Mouse (Mus musculus) megakaryocyte-erythroid progenitor cell, adult 5-6 weeks (primary cell): Measurements from ENCODE around the gene Hist2h2aa1. TPM values are rescaled to one million over a fixed set of nuclear protein-coding genes. Genes with fewer than 3 reads are reported as not detected.
A peak's percentile ranks its signal among the peaks of the same experiment; 100 is the strongest.

Experiments
- ATAC-seq: replicated peaks from 2 replicates; pipeline ENCODE4 v1.8.0; 2016; ENCODE audit warnings: mild to moderate bottlenecking, inconsistent platforms; ENCODE audit not compliant: severe bottlenecking, poor library complexity, low FRiP score, low TSS enrichment
- total RNA-seq, 2 experiments: library from RNA; stranded (forward) in 1 of 2; stranded (reverse) in 1 of 2; fragments of 200-1000, 215-1000 nt in 1 of 2; fragments of >200 nt in 1 of 2; fragmentation: Nextera tagmentation in 1 of 2; gene quantifications; 2 replicates each; pipeline ENCODE4 v1.2.3; 2014 to 2017

The Hist2h2aa1 gene
- total RNA-seq, 2 experiments from 2014 or later = 17.9 to 6,422 TPM

DNA sequence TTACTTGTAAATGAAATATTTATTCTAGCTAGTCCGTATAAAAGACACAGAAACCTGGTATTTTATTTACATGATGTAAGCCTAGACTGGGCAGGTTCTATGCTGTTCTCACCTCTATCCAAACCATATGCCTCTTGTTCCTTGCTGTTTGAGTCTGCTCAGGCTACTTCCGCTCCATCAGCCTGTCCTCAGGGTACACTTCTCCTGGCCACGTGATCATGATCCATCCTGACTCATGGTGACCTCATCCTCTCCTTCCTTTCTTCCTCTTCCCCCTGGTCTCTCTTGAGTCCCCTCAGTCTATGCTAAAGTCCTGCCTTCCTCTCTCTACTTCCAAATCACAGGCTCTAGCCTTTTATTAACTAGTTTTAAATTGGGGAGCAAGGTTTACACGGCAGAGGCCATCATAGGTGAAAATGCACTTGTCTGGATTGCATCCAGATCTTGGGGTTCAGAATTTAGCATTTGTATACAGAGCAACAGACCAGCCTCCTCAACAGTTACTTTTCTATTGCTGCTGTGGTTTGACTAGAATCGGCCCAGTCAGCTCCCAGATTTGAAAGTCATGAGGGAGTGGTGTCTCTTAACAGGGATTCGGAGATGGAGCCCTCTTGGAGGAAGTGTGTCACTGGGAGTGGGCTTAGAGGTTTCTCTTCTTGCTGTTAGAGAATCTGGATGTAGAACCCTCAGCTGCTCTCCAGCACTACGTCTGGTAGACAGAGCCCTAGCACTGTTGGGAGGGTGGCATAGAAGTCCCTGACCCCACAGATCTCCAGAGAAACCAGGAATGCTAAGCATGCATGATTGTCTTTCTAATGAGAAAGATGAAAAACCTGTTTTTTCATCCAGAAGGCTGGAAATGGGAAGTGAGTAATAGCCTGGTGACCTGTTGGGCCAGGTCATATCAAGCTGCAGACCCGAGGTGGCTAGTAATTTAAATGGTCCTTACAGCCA is 18.3 kb upstream of the Hist2h2aa1 start:
- no peak for ATAC-seq

GRCm38 (mm10) chr3:96228828-96229227 is 16.5 kb upstream of the Hist2h2aa1 start:
- ATAC-seq = no peak

DNA sequence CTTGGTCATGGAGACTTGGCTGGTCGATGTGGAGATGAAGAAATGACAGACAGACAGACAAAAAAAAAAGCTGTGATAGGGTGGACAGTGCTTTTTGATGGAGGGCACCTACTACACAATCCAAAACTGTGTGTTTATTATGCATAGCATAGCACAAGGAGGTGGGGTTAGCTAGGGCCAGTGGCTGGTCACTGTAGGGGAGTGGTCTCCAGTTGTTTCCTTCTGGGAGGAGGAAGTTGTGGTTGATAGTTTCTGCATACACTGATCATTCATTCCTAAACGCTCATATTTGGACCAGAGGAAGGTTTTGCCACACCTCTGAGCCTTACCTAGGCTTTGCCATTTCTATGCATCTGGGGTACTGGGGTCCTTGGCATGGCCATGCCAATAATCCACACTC is 14.9 kb upstream of the Hist2h2aa1 start:
- no peak for ATAC-seq

- ATAC-seq = peak; percentile 50
Observed at GRCm38 (mm10) chr3:96230910-96231757, 14.2 kb upstream of the Hist2h2aa1 start.

GRCm38 (mm10) chr3:96231758-96232120 is 13.6 kb upstream of the Hist2h2aa1 start:
- no peak for ATAC-seq

DNA sequence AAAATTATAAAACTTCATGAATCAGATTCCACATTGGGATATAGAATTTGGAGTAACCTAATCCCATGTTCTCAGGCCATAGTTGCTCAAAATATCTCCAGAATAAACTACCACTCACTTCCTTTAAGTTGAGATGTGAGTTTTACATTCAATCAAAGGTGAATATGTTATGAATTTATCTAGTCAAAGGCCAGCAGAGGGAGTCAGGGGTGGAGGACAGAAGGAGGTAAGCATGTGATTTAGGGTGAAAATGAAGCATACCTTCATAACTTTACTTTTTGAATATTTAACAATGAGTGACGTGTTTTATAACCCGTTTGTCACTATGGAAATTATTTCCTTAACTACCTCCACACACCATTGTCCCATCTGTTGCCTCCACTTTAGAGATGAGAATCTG is 10.4 kb upstream of the Hist2h2aa1 start:
- no peak for ATAC-seq

GRCm38 (mm10) chr3:96235836-96236235 is 9.5 kb upstream of the Hist2h2aa1 start:
- no peak for ATAC-seq

DNA sequence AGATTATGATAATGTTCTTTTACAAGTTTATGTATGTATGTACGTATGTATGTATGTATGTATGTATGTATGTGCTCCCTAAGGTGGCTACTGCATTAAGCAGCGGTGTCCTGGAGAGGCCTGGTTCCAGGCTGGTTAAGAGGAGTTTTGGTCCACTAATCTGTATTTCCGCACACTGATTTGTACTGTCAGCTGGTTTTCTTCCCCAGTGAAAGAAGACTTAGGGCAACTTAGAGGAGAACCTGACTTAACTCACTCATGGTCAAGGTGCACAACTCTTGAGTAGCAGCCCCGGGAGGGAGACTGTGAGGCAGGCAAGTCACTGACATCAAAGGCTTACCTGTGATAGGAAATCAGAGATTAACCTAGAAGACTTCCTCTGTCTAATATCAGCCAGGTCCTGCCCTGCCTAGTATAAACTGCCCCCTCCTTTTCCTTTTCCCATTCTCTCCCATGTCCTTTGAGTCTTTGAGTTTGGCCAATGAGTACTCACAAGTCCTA is 8.4 kb upstream of the Hist2h2aa1 start:
- no peak for ATAC-seq

GRCm38 (mm10) chr3:96237335-96237903 is 7.9 kb upstream of the Hist2h2aa1 start:
- no peak for ATAC-seq

DNA sequence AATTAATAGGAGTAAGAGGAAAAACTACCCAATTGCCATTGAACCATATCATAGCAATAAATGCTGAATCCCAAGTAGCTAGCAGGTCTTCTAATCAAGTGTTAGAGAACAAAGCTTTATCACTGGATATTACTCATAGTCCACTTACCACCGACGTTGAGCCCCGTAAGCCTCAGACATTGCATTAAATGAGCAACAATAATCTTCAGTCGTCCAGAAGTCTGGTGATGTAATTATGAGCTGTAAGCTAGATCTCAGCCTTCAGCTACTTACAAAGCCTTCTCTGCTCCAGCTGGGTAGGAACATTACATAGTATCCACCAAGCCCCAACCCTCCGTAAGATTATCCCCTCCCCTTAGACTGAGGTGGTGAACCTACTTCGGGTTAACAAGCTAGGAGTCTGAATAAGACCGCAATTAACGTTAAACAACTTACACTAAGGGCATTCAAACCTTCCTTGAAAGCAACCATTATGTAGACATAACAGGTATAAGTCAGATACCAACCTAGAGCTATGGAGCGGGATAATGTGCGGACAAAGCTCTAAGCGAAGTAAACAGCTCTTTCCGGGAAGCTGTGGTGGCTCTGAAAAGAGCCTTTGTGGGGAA is 7.3 kb upstream of the Hist2h2aa1 start:
- ATAC-seq = peak; percentile 11

GRCm38 (mm10) chr3:96238954-96239793 is 6.1 kb upstream of the Hist2h2aa1 start, which contains the start of gene Hist2h3c2:
Hist2h3c2 (minus strand) TSS chr3:96239127.
- peak; percentile 75 for ATAC-seq

- ATAC-seq = peak; percentile 62
Observed at GRCm38 (mm10) chr3:96239949-96240798, 5.1 kb upstream of the Hist2h2aa1 start, which contains the start of gene Hist2h2aa2. Hist2h2aa2 (minus strand) TSS chr3:96240276.

GRCm38 (mm10) chr3:96240799-96241197 is 4.5 kb upstream of the Hist2h2aa1 start:
- ATAC-seq = no peak

DNA sequence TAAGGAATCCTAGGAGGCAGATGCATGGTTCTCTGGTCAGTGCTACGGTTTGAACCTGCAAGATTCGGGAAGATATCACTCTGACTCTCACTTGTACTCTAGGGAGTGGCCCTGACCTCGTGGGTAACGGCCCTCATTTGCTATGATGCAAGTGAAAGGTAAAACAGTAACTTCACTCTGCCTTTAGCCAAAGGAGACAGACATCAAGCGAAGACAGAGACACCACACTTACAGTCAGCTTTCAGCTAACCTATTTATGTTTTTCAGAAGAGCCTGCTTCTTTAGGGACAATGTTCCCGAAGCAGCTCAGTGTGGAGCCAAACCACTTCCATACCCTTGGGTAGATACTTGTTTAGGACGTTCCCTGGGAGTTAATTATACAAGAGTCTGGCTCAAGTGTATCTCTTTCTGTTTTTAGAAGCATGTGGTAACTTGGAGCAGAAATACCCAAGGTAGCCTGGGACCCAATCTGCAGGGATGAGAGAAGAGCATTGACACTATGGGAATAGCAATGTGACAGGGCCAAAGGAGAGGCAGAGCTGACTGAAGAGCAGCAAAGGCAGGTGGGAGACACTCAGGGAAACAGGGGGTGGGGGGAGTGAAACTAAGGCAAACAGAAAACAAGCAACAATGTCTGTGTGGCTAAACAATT is 1.2 kb upstream of the Hist2h2aa1 start:
- no peak for ATAC-seq

GRCm38 (mm10) chr3:96246018-96246417 is 721 bp downstream of the Hist2h2aa1 start:
- ATAC-seq = peak; percentile 72

GRCm38 (mm10) chr3:96246427-96246856 is 1.1 kb downstream of the Hist2h2aa1 start, which contains the start of gene Hist2h3c1:
Hist2h3c1 (plus strand) TSS chr3:96246685.
- ATAC-seq = peak; percentile 75
